Mouse (Mus musculus) CD8-positive naive resting alpha-beta T cell, adult 2 months (primary cell): ENCODE measurements at regions not wholly inside any gene's neighbourhood (a gene's known extent, or its start where the extent isn't known, plus 50 kb on each side); places are given as distances from the start of the nearest gene placed in this dataset.

Source experiments
- DNase-seq, 2 experiments: peaks; one replicate each; pipeline ENCODE4 v3.0.0; 2022; ENCODE audit warnings: low read depth in 2 of 2, low spot score in 2 of 2

DNA sequence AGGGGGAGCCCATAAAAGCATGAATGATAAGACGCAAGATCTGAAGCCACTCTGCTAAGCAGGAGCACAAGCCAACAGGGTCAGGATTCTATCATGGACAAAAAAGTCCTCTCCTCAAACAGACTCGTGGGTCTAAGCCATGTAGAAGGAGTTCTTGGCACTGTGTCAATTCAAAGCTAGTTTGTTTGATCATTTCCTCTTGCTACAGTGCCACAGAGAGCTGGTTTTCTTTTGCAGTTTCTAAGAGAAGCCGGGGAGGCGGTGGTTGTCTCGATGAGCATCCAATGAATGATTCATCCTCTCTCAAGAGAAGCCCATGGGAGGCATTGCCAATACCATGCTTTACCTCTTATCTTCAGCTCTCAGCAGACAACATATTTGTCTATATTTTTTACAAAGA, 284.6 kb upstream of the Noct start:
- no peak for DNase-seq

DNA sequence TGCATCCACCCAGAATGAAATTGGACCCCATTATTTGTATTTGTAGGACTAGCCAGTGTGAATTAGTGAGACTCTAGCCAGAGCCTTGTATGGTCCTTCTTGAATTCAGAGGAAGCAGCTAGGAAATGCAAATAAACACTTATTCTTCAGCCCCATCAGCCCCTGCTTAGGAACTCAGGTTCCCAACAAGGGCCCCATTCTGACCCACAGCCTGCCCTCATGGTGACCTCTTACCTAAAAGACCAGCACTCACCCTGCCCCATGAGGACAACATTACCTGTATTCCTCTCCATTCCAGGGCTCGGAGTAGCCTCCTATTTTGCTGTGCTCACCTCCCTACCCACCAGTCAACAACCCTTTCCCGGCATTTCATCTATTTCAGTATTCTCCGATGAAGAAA, 283.6 kb upstream of the Noct start:
- DNase-seq = no peak

DNA sequence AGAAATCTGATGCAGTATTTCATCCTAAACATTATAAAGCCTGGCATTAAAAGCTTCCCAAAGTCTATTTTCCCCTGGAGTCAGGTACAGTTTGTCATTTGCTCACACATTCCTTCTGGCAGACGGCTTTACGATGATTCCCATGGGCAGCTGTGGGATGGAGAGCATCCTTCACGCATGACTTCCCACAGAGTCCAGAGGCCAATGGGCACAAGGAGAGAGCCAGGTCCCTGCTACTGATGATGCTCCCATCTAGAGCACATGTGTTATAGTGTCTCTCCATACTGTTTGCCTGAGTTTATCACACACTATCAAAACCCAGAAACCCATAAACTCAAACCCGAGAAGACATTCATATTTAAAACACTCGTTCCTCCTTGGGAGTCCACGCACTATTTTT, 270.8 kb upstream of the Noct start:
- DNase-seq = no peak

DNA sequence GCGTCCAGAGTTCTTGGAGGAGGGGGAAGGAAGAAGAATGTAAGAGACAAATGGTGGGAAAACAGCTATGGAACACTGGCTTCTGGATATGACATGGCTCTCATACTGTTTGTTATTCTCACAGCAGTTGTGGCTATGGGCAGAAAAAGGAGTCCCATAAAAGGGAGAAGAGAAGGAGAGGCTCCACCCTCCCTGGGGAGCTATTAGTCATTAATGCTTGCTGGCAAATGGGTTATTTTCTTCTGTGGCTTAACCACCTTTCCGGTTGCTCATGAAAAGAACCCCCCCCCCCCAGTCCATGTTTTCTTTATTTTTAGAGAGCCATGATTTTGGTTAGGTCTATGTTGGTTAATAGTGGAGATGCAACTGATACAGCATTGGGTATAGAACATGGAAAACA, 253.9 kb upstream of the Noct start:
- no peak for DNase-seq

DNA sequence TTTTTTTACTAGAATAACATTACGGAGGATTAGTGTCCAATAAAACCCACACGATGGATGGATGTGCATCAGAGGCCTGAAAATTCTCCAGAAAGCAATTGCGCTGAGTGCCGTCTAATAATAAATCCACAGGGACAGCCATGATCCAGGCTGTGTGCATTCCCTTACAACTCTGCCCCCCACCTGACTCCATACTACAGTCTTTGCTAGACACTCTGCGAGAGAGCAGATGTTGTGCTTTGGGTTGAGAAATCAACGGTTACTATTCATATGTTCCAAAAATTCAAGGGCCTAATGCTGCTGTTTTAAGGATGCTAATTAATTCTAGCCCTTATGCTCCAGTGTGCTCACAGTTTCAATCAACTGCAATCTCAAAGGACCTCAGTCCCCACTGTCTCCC, 251.2 kb upstream of the Noct start:
- DNase-seq = no peak

DNA sequence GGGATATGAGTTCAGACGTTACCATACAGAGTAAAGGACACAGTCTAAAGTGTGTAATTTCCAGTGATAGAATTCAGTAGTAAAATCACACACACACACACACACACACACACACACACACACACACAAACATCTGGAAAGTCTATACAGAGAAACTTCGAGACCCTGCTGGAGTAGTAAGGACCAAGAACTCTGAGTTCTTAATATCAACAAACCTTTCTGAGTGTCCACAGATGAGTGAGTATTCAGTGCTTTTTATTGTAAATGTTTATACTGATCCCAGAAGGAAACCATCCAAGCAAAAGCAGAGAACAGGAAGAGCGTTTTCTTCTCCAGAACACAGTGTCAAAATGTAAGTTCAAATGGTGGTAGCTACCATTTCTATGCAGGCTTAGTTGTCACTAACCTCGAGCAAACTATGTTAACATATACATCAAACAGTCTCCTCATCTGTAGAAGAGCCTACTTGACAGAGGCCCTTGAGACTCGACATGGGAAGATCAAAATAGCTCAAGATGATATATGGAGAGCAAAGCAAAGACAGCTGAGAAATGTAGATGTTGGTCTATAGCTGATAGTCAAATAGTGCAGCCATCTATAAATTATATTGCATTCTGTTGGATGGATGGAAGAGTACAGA, 248.0 kb upstream of the Noct start:
- DNase-seq = no peak

DNA sequence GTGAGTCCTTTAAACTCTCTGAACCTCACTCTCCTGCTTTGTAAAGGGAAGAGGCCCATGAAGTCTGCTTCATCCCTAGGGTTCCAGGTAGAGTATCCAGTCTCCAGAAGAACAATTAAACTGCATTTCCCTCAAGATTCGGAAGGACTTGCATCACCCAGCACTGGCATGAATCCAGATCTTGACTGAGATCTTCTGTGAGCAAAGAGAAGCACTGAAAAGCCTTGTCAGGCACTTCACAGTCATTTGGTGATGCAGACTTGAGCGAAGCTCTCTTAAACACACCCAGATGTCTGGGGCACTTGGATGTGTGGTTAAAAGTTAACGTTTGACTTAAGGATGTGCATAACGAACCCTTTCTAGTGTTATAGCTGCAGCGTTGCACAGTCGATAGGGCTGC, 247.4 kb upstream of the Noct start:
- DNase-seq = no peak

DNA sequence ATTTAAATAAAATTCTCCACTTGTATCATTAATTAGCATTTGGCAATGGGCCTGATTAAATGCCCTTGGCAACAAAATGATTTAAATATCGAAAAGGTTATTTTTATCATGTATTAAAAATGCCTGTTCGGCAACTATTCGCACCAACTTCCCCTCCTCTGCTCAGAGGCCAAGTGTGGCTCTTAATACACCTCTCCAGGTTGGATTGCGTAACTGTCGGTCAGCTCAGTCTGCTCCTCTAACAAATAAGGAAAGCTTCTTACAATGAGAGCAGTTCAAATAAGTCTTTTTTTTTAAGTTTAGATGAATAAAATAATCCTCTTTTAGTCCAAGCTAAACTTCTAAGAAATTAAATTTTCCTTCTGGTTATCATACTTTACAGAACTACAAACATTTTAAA, 245.6 kb upstream of the Noct start:
- no peak for DNase-seq

DNA sequence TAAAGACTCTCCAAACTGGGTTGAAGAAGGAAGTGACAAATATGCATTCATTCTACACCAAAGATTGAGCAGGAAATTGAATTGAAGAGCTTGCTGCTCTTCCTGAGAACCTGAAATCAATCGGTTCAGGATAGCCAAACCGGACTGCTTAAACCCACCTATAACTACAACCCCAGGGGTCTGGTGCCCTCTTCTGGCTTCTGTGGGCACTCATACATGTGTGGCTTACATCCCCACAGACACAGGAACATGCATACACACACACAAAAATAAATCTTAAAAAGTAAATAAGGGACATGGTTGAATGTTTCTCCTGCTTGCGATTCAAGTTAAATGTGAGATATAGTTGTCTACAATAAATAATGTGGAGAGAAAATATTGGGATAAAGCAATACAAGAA, 244.7 kb upstream of the Noct start:
- DNase-seq = no peak

DNA sequence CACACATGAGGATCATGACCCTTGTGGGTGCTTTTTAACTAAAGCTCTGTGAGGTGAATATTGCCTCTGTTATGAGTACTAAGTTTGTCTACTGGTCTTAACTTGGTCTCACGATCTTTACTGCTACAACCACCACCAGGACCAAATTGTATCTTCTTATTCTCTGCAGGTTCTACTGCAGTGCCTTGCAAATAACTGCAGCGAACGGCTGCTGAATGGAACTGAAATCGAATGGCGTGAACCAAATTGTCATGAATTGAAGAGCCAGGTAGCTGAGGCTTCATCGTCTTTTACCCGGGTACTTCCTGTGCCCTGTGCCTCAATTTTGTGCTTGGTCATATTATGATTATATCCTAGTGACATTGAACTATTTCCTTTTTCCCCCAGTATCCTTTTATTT, 242.5 kb upstream of the Noct start:
- DNase-seq = no peak

DNA sequence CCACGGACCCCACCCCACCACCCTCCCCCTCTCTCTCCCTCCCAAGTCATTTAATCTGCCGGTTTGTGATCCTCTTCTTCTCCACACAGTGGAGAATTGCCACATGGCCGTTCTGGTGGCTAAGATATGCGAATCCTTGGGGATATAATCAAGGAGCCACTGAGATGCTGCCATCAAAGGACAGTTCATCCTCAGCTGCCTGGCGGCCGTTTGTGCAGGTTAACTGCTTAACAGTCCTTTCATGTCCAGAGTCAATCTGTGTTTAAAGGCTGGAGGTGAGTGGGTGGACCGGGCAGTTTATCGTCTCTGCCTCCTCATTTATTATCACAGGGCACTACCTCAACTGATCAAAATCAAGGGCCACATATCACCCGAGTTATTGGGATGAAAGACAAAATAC, 241.6 kb upstream of the Noct start:
- DNase-seq = no peak

DNA sequence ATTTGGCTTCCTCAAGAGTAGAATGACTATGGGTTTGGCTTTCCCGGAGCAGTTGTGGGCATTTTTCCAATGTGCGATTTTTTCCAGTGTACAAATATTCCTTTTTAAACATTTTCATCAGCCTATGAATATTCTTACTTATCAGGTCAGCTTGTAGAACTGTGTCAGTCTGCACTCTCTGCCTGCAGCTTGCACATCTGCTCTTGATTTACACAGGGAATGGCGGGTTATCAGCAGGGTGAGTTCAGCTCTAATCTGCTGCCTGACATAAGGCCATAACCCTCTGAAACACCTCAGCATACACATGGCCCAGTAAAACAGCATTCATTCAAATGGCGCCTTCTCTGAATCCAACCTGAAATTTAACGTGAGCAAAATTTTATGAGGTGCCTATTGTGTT, 241.1 kb upstream of the Noct start:
- no peak for DNase-seq

DNA sequence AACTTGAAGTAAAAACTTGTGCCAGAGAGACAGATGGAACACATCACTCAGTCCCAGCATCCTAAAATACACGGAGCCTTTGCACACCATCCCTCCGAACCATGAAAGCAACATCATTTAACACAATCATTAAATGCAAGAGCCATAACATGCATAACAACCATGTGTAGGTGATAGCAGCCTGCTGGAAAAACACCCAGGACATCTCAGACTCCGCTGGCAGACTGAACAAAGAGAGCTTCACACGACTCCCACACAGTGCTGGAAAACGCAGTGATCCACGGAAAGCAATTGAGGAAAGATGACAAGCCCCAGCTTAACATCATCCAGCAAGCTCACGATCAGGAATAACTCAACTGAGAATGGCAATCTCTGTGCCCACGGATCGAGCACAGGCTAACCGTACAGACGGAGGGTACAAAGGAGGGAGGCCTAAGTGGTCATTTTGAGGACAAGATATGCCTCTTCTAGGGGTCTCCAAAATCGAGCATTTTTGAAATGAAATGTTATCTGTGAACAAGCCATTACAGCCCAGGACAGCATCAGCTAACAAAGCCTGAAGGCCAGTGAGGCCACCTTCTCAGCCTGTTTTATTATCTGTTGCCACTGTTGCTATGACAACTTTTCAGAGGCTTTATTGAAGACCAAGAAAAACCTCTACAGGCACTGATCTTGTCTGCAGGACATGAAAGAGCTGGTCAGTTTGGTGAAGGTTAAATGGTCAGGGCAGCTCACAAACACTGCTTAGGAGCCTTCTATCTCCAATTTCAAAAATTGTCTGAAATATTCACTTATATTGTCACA, 240.1 kb upstream of the Noct start:
- no peak for DNase-seq

DNA sequence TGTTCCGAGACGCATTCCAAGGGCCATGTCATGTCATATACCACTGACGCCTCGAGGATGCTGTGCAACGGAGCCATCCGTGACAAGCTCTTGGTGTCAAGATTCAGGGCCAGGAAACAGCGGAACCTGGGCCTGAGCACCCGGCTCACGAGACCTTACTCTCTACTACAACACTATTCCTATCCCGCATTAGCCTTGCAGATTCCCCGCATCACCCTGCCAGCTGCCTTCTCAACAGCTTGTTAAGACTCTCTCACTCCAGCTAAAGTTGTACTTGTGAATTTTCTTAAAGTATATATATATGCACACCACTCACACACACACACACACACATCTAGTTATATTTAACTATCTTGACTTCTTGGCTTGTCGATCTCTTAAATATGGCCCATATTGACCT, 236.4 kb upstream of the Noct start:
- no peak for DNase-seq

DNA sequence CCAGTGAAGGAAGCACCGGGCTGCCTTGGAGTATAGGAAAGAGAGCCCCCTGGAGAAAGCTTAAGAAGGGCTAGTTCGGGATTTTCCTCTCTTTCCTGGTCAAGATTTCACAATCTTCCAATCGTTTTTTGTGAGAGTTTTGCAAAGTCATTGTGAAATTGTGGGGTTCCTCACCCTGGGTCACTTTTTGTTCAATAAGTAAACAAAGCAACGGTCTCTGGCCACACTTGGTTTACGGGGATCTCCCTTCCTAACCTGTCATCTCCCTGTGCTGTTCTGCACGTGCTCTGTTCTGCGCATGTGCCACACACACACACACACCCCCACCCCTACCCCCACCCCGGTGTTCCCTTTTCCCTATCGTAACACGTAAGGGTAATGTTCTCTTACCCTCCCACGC, 233.4 kb upstream of the Noct start:
- no peak for DNase-seq

DNA sequence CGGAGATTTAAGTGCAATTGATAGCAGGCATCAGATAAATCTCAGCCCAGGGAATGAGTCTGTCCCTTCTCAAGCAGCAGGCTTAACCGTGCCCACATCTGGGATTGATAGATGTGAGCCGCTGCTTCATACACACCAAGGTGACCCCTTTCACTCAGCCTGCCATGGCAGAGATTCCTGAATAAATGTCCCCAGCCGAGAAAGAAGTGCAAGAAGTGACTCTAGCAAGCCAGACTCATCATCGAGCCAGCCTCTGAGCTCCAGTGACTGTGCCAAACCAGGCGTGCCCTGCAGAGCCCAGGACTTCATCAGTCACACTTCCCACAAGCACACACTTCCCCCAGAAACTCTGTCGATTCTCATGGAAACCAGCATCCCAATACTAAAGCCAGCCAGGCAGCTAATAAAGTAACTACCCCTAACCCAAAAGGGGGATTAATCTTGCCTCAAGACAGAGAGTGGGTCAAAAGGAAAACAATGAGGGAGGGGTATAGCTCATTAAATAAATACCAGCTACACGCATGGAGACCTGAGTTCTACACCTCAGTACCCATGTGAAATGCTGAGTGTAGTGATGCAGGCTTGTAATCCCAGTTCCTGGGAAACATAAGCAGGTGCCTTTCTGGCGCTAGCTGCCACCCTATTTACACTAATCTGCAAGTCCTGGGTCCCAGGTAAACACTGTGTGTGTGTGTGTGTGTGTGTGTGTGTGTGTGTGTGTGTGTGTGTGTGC, 231.5 kb upstream of the Noct start:
- DNase-seq = no peak

DNA sequence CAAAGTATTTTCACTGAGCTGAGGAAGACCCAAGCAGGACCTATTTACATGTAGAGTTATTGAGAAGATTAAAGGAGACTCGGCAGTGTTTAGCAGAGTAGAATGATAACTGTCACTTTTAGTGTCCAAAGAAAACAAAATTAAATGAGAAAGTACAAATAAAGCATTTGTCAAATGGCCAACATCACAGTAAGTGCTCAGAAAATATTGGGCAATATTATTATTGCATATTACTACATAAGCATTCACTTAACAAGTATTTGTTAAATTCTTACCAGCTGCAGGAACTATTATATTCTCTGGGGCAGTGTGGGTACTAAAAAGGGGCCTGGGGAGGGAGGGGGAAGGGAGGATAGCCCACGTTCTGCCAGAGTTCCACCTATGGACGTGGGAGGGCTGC, 224.5 kb upstream of the Noct start:
- DNase-seq = no peak

DNA sequence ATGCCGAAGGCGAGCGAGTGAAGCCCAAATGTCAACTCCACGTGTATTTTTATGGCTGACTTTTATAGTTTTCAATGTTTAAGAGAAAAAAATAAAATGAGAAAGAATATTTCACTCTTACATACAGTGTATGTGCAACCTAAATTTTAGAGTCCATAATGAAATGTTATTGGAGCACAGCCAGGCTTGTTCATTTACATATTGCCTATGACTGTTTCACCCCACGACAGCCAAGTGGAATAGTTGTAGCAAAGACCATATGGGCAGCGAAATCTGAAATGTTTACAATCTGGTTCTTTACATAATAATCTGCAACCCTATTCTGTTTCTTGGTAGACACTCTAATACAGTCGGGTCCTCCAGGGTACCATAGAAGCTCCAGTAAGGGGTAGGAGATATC, 223.3 kb upstream of the Noct start:
- DNase-seq = no peak

DNA sequence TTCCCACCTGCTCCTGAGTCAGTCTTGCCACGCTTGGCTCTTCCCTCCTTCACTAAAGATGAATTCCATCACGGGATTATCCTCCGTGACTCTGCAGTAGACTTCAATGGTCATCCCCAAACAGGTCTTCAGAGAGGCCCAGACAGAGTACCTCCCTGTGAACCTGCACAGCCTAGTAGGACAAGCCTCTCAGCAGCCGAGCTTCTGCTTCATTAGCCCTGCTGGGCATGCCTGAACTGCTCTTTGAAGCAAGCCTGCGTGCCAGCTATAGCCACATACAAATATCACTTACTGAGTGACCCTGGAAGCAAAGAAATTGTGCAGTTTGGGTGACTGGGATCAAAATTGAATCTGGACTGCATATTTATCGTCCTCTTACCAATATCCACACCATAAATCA, 221.6 kb upstream of the Noct start:
- no peak for DNase-seq

DNA sequence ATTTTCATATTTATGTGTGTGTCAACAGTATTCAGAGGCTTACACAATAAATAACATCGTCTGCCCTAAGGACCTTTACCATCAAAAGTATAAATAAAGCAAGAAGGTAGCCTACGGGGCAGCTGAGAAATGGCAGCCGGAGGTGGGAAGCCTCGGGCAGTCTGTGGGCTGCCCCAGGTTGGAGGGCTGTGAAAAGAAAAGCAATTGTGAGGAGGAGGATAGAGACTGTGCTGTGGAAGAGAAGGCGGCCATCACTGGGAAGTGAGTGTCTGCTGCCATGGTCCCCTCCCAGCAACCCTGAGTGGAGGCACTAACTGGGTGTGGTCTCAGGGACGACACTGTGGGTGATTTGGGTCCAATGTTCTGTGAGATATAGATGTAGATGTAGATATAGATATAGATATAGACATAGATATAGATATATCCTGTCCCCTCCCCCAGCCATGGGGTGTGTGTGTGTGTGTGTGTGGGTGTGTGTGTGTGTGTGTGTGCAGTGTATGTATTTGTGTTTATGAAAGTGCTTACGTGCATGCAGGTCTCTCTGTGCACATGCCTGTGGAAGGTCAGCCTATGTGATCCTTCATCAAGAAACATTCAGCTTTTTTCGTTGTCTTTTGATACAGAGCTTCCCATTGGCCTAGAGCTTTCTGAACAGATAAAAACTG, 220.6 kb upstream of the Noct start:
- DNase-seq = no peak

DNA sequence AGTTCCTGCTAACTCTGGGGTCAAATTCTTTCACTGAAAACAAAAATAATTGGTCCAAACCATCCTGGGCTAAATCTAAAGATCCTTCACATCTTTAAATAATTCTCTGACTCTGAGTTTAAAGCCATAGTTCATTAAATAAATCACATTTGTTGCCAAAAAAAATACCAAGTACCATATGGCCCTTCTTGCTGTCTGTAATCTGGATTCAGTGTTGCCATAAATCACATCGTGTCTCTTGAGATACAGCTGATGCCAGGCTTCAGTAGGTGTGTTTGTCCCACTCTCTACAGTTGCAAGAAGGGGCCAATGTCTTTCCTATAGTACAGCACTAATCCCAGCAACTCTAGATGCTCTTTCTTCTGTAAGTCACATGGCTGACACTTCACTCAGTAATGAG, 220.0 kb upstream of the Noct start:
- no peak for DNase-seq

DNA sequence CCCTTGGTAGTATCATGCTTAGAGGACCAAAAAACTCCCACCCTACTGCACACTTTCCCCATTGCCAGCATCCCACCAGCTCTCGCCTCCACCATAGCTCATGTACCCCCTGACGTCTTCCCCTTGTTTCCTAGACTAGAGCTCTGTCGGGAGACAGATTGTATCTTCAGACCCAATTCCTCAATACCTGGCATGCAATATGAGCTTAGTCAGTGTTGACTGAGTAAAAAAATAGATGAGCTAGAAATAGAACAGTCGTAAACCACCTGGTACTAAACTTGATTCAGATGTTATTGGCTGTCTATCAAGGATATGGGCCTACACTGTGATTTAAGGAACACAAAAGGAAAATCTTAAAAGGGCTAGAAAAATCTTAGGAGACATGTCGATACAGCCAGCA, 215.1 kb upstream of the Noct start:
- no peak for DNase-seq
